Mouse (Mus musculus) ES-Bruce4 (cell line): ENCODE results near the gene Camta1. TPM values are rescaled to one million over a fixed set of nuclear protein-coding genes. Genes with fewer than 3 reads are reported as not detected.
A peak's percentile ranks its signal among the peaks of the same experiment; 100 is the strongest.

Experiments
- H3K27ac ChIP-seq: 2 replicates; pipeline ENCODE4 v1.5.1; 2012; ENCODE audit warnings: low read length, inconsistent platforms; ENCODE audit not compliant: insufficient read depth
- H3K27me3 ChIP-seq: 2 replicates; pipeline ENCODE4 v1.6.1; 2012; ENCODE audit warnings: mild to moderate bottlenecking, low read length, inconsistent platforms; ENCODE audit not compliant: control insufficient read depth, poor library complexity, insufficient read depth, severe bottlenecking
- H3K36me3 ChIP-seq: 2 replicates; pipeline ENCODE4 v1.6.1; 2012; ENCODE audit warnings: inconsistent platforms, mild to moderate bottlenecking, low read length, moderate library complexity; ENCODE audit not compliant: control insufficient read depth, poor library complexity, insufficient read depth, severe bottlenecking
- H3K4me1 ChIP-seq: one replicate; pipeline ENCODE4 v1.8.1; 2011; ENCODE audit warnings: low read length; ENCODE audit not compliant: control insufficient read depth, insufficient read depth
- H3K4me3 ChIP-seq: 2 replicates; pipeline ENCODE4 v1.5.1; 2011; ENCODE audit warnings: low read depth, mild to moderate bottlenecking, low read length
- H3K9ac ChIP-seq: 2 replicates; pipeline ENCODE4 v1.6.1; 2012; ENCODE audit warnings: low read depth, mild to moderate bottlenecking, inconsistent platforms; ENCODE audit not compliant: poor library complexity, severe bottlenecking
- H3K9me3 ChIP-seq: replicated peaks from 2 replicates; pipeline ENCODE4 v1.6.1; 2012; ENCODE audit warnings: mild to moderate bottlenecking, low read length, inconsistent platforms; ENCODE audit not compliant: control insufficient read depth, poor library complexity, insufficient read depth, severe bottlenecking
- CTCF ChIP-seq: IDR thresholded peaks from one replicate; pipeline ENCODE4 v1.8.1; 2011; ENCODE audit warnings: low read depth, low read length
- EP300 ChIP-seq: IDR thresholded peaks from 2 replicates; pipeline ENCODE4 v1.6.1; 2011; ENCODE audit warnings: low read depth, low read length; ENCODE audit not compliant: insufficient read depth
- POLR2A ChIP-seq: IDR thresholded peaks from one replicate; pipeline ENCODE4 v1.8.1; 2011; ENCODE audit warnings: low read length; ENCODE audit not compliant: insufficient read depth
- polyA plus RNA-seq: library from polyadenylated mRNA; stranded (reverse); fragments of >200 nt; gene quantifications from 2 replicates; pipeline ENCODE4 v1.2.4, GENCODE M21; 2011; ENCODE audit warnings: low read depth; ENCODE audit not compliant: missing spikeins, insufficient read depth, insufficient read length

The Camta1 gene
- polyA plus RNA-seq, 1 experiment: 85.3 TPM

DNA sequence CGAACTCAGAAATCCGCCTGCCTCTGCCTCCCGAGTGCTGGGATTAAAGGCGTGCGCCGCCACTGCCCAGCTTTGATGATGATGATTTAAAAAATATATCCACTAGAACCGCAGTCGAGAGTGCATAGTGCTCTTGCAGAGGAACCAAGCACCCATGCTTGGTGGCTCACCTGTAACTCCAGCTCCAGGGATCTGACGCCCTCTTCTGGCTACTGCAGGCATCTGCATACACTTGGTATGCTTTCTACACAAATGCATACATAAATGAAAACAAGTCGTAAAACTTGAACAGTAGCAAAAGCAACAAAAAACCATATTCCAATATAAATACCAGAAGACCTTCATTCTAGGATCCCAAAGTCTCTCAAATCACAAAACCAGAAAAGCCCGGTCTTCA, 896.1 kb downstream of the Camta1 start:
- Histone ChIP-seq H3K9ac (no peak overlapping the region), H3K27me3 (no peaks in the 10 kb centered on the region), H3K36me3 (no peaks in the 10 kb centered on the region), H3K27ac (no peak overlapping the region), H3K9me3 (no peaks in the 10 kb centered on the region), H3K4me1 (no peaks in the 10 kb centered on the region), H3K4me3 (no peak overlapping the region)
- TF ChIP-seq CTCF: peak; percentile 81
- TF ChIP-seq EP300: no peak

DNA sequence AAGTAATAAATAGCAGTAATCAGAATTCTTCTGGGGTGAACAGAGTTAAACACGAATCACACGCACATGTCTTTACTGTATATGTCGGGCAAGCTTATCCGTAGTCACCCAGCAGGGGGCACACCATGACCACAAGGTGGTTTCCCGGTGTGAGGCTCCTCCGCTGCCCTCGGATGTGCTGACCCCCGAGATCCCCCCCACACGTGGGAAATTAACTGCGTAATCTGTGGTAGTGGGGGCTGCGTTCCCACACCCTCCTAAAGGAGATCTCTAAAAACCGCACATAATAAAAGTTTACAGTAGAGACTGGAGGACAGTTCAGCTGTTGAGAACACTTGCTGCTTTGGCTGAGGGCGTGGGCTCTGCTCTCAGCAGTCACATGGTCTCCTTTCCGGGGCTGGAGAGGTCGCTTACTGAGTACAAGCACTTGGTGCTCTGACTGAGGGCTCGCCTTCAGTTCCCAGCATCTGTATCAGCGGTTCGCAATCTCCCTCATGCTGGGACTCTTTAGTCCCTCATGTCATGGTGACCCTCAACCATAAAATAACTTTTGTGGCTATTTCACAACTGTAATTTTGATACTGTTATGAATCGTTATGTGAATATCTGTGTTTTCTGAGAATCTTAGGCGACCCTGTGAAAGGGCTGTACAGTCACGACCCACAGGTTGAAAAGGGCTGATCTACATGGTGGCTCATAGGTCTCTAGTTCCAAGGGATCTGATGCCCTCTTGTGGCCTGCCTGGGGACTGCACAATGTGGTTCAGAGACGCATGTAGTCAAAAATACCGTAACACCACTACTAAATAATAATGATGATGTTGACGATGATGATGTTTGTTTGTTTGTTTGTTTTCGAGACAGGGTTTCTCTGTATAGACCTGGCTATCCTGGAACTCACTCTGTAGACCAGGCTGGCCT, 896.8 kb downstream of the Camta1 start:
- no peaks in the 10 kb centered on the region for H3K4me1 ChIP-seq
- H3K36me3 ChIP-seq: no peaks in the 10 kb centered on the region
- H3K9ac ChIP-seq: peak overlapping the region; percentile 31
- H3K4me3 ChIP-seq: peak overlapping the region; percentile 55
- H3K27me3 ChIP-seq: no peaks in the 10 kb centered on the region
- 0 out of 2 replicates have a peak overlapping the region, but pooled peaks have one; percentile 8 for H3K27ac ChIP-seq
- no peaks in the 10 kb centered on the region for H3K9me3 ChIP-seq
- TF ChIP-seq EP300 (no peak), CTCF (peak; percentile 85), POLR2A (no peak)

DNA sequence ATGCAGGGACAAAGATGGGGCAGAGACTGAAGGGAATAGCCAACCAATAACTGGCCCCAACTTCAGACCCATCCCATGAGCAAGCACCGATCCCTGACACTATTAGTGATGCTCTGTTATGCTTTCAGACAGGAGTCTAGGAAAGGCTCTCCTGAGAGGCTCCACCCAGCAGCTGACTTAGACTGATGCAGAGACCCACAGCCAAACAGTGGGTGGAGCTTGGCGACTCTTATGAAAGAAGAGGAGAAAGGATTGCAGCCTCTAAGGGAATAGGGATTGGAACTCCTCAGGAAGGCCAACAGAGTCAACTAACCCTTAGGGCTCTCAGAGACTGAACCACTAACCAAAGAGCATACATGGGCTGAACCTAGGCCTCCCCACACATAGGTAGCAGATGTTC, 898.0 kb downstream of the Camta1 start:
- no peak for TF ChIP-seq POLR2A
- no peak for TF ChIP-seq EP300
- no peak for TF ChIP-seq CTCF
- H3K9ac ChIP-seq: no peak overlapping the region
- H3K36me3 ChIP-seq: no peaks in the 10 kb centered on the region
- no peak overlapping the region for H3K4me3 ChIP-seq
- no peak overlapping the region for H3K27ac ChIP-seq
- no peaks in the 10 kb centered on the region for H3K27me3 ChIP-seq
- H3K9me3 ChIP-seq: no peaks in the 10 kb centered on the region
- no peaks in the 10 kb centered on the region for H3K4me1 ChIP-seq

DNA sequence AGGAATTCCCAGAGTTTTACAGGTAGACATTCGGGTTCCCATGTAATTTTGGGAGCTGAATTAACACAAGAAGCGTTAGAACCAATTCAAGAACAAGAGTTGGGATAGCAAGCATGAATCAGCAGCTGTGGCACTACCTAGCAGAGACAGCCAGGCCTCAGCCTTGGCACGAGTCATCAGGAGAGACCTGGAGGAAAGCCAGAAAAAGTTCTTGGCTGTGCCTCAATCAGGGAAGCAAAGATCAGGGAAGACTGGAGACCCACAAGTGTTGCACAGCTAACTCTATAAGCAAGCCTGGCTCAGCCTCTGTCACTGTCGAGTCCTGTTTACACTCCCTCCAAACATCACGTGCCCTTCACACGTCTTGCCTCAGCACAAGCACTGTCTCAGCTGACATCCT, 899.4 kb downstream of the Camta1 start:
- no peaks in the 10 kb centered on the region for H3K27me3 ChIP-seq
- no peak for TF ChIP-seq CTCF
- no peaks in the 10 kb centered on the region for H3K36me3 ChIP-seq
- H3K27ac ChIP-seq: no peak overlapping the region
- H3K9me3 ChIP-seq: no peaks in the 10 kb centered on the region
- no peak overlapping the region for H3K9ac ChIP-seq
- no peaks in the 10 kb centered on the region for H3K4me1 ChIP-seq
- H3K4me3 ChIP-seq: no peak overlapping the region

DNA sequence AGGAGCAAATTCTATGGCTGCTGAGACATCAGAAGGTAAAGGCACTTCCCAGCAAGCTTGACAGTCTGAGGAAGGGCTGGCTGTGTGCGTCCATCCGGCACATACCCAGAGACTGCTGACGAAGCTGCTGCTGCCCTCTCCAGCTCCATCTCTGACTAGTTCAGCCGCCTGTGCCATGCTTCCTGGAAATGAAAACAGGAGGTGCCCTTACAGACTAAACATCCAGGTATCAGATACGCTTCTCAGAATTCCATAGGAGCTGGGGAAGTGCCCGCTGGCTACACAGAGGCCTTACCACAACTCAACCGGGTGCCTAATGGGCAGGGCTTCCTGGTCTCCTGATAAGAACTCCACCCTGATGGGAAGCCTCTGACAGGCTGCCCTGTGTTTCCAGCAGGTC, 903.1 kb downstream of the Camta1 start:
- no peak for TF ChIP-seq POLR2A
- TF ChIP-seq EP300: no peak
- TF ChIP-seq CTCF: no peak
- no peaks in the 10 kb centered on the region for H3K4me1 ChIP-seq
- no peak overlapping the region for H3K4me3 ChIP-seq
- H3K27ac ChIP-seq: no peak overlapping the region
- H3K27me3 ChIP-seq: no peaks in the 10 kb centered on the region
- H3K9me3 ChIP-seq: no peaks in the 10 kb centered on the region
- H3K9ac ChIP-seq: no peak overlapping the region
- H3K36me3 ChIP-seq: no peaks in the 10 kb centered on the region

DNA sequence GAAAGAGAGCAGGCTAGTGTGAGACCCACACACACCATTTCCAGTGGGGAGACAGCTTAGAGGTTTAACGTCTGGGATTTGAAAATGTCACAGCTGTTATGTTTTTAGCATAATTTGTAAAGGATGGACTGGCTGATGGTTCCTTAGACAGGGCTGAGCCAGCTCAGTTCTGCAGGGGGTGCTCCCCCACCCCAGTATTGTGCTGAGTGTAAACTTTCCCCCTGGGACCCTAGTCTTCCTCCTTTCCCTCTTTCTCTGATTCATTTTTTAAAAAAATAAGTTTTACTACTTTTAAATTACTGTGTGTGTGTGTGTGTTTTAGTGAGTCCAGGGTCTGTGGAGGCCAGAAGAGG, 904.6 kb downstream of the Camta1 start:
- Histone ChIP-seq H3K27ac (no peak overlapping the region), H3K9ac (no peak overlapping the region), H3K4me1 (no peaks in the 10 kb centered on the region), H3K4me3 (no peak overlapping the region; the same call in 1 of the 2 replicates), H3K9me3 (no peaks in the 10 kb centered on the region), H3K27me3 (no peaks in the 10 kb centered on the region), H3K36me3 (no peaks in the 10 kb centered on the region)
- no peak for TF ChIP-seq CTCF
- TF ChIP-seq POLR2A: no peak
- no peak for TF ChIP-seq EP300
